Mouse (Mus musculus): ENCODE data around the gene Trp53tg5. TPM values are rescaled to one million over a fixed set of nuclear protein-coding genes. Genes with fewer than 3 reads are reported as not detected.

Gene Trp53tg5
- total RNA-seq (2022), result not detected

DNA sequence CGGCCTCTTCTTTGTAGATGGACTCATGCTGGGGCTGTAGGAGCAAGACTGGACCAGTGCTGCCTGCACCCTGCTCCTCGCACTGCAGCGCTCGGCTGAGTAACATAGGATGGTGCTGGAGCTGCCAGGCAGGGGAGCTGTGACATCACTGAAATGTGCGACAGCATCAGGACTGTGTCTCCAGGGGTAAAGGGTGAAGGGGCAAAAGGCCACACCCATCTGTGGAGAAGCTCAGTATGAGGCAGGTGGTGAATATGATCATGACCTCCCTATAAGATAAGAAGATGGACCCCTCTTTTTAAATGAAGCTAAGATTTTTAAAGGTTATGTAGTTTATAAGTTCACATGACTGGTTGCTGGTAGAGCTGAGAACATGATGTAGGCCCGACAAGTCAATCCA lies at the start of gene Trp53tg5:
Gene Trp53tg5 (minus strand): TSS at position 101 of the 400 bp plus-strand sequence.
- DNase-seq (ENCODE audit: low spot score), result no peak

GRCm38 (mm10) chr2:164522280-164522679 lies 48.8 kb upstream of the Trp53tg5 start:
- no peak for DNase-seq (ENCODE audit: low spot score)

DNA sequence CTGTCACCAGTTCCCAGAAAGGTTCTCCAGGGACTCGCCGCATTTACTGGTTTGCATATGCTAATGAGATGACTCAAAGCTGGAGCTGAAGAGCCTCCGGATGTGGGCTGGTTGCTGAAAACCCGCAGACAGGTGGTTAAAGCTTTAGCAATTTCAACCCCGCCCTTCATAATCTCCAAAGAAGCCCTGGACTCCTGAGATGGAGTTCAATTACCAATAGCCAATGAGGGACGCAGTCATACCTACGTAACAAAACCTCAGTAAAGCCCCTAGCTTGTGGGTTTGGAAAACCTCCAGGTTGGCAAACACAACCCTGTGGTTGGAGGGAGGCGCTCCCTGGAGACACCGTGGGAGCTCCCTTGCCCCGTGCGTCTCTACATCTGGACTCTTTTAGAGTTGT lies 48.3 kb upstream of the Trp53tg5 start:
- DNase-seq (ENCODE audit: low spot score), result no peak

DNA sequence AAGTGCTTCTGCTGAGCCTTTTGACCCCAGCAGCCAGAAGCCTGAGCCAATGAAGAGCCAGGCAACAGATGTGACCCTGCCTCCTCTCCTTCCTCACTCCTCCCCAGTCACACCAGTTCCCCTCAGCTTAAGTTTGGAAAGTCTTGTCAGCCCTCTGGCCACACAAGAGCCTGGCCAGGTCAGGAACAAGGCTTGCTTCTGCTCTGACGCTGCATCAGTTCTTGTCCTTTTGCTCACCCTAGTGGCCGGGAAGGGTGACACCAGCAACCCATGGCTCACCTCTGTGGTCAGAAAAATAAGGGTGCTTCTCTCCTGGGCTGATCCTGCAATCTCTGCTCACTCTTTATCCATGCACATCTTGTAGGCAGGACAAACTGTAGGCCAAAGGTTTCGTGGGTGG lies 47.3 kb upstream of the Trp53tg5 start:
- peak; percentile 45 for DNase-seq (ENCODE audit: low spot score)

- DNase-seq (ENCODE audit: low spot score), result no peak
Observed at GRCm38 (mm10) chr2:164519171-164519526, 45.6 kb upstream of the Trp53tg5 start.

- DNase-seq (ENCODE audit: low spot score), result no peak
Observed at GRCm38 (mm10) chr2:164518266-164519170, 45.0 kb upstream of the Trp53tg5 start.

DNA sequence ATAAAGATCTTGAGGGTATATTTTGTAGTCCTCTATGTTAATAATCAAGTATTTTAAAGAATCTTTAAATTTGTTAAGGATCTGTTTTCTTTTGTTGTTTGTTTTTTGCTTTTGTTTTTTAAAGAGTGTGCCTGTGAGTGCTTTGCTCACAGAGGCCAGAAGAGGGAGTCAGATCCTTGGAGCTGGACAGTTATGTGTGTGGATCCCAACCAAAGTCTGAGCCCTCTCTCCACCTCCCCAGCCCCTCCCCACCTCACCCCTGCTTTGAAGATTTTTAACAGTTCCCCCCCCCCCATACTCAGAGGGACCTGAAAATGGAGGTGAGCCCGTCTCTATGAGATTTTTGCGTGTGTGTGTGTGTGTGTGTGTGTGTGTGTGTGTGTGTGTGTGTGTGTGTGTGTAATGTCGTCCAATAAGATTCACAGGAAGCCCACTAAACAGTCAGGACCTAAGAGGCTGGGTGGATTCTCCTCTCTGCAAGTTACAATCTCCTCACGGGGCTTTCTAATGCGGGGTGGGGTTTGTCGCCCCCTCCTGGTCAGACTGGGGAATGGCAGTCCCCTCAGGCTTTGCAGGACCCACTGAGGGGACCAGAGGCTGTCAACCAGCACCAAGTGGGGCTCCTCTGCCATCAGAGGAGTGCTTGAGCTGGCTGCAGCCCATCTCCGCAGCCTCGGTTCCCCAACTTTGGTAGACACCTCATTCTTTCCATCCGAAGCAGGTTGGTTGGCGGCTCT lies 44.1 kb upstream of the Trp53tg5 start:
- DNase-seq (ENCODE audit: low spot score), result peak; percentile 54

- no peak for DNase-seq (ENCODE audit: low spot score)
Observed at GRCm38 (mm10) chr2:164516592-164516991, 43.1 kb upstream of the Trp53tg5 start.

DNA sequence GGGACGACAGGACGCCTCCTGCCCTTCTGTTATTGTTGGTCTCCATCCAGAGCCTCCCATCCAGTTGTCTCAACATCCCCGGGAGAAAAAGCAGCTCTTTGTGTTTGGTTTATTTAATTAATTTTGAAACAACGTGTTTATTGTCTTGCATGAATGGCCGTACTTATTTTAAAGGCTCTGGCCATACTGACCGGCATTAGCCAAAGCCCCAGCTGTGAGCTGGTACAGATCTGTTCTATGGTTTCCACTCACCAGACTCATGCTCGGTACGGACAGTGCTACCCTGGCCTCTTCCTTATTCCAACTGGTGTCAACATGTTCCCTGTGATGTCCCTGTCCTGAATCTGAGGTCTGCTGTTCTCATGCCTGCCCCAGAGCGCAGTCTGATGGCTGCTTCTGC lies 42.4 kb upstream of the Trp53tg5 start:
- DNase-seq (ENCODE audit: low spot score), result no peak

GRCm38 (mm10) chr2:164514916-164515315 lies 41.4 kb upstream of the Trp53tg5 start:
- DNase-seq (ENCODE audit: low spot score), result no peak

GRCm38 (mm10) chr2:164513389-164513788 lies 39.9 kb upstream of the Trp53tg5 start:
- peak; percentile 81 for DNase-seq (ENCODE audit: low spot score)

DNA sequence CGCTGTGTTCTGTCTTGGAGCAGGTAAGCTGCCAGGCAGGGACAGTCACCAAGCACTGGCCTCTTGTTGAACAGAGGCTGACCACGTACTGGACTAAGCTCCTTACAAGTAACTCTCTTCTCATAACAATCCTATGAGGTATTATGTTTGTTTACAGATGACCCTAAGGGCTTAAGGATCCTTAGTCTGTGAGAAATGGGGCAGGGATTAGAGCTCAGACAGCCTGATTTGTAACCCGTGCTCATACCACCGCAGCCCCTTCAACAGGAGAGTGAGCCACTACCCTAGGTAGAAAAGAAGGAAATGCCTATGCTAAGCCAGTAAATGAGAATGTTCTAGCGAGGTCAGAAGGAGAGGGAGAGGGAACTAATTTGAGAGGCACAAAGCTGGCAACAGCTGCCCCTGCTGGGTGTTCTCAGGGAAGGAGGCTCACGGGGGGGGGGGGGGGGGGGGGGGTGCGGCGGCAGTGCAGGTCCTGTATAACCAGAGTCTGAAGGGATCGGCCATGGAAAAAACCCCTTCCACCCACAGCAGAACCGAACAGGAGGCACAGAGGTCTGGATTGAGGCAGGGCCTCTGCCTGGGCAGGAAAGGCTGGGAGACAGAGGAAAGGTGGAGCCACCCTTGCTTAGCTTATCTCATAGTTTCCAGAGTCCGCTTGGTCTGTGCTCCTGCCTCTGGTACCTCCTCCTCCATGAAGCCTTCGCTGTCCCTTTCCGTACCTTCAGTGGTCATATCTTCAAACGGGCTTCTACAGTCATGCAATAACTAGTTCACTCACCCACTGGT lies 38.8 kb upstream of the Trp53tg5 start:
- DNase-seq (ENCODE audit: low spot score), result no peak

DNA sequence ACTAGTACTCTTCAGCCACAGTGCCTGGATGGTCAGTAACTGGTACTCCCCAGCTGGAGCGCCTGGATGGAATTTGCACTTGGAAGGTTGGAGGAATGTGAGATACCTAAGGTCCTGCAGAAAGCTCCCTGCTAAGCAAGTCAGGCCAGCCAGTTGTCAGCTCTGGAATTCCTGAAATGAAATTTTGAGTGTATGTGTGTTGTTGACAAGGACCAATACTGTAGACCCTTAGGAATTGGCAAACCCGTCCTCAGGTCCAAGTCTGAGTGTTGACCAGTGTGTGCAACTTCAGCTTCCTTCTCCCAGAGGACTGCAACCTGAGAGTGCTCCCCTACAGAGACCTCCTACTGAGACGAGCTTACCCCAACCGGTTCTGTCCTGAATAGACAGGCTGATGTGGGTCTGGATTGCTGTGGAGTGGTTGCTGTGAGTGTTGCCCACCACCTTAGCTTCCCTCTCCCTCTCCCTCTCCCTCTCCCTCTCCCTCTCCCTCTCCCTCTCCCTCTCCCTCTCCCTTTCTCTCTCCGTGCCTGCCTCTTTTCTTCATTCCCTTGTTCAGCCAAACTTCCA lies 37.2 kb upstream of the Trp53tg5 start:
- DNase-seq (ENCODE audit: low spot score), result no peak

DNA sequence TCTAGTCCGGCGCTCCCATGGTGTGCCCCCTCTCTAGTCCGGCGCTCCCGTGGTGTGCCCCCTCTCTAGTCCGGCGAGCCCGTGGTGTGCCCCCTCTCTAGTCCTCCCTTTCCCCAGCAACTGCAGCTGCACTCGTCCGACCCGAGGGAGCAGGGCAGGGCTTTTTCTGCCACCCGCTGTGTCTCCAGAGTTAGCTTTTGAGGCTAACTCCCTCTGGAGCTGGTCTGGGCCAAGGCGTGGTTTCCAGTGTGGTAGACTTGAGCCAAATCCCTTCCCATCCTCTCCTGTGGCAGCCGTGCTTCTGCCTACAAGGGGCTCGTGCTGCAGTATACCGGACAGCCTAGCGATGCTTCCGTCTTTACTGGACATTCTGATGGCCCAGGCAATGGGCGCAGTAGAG lies 34.3 kb upstream of the Trp53tg5 start:
- DNase-seq (ENCODE audit: low spot score), result no peak

GRCm38 (mm10) chr2:164505619-164506347 lies 32.3 kb upstream of the Trp53tg5 start:
- no peak for DNase-seq (ENCODE audit: low spot score)

DNA sequence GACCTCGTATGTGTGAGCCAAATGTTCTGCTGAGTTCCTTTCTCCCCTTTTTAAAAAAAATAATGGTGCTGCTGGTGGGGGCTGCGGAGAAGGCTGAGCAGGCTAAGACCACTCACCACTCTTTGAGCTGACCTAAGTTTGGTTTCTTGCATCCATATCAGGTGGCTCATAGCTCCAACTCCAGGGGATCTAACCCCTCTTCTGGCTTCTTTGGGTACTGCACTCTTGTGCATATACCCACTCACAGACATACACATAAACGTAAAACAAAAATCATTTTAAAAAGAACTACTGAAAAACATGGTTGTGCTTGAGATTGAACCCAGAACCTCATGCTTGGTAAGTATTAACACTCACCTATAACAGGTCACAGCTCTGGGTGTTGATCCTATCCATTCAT lies 31.4 kb upstream of the Trp53tg5 start:
- DNase-seq (ENCODE audit: low spot score), result no peak

- DNase-seq (ENCODE audit: low spot score), result no peak
Observed at GRCm38 (mm10) chr2:164500511-164500910, 27.0 kb upstream of the Trp53tg5 start.

DNA sequence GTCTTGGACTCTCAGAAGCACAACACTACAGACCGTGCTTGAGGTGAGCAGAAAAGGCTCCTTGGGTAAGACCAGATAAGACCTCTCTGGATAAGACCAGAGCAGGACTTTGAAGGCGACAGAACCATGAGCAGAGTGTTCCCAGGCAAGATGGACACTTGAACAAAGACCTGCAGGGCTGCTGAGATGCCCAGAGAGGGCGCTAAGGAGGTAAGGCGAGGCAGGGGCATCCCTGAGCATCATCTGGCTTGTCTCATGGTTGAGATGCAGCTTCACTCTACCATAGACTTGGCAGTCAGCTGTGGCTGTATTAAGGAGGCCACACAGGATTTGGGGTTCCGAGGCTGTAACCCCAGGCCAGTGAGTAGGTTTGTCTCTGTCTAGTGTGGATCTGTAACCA lies 25.8 kb upstream of the Trp53tg5 start:
- DNase-seq (ENCODE audit: low spot score), result no peak

DNA sequence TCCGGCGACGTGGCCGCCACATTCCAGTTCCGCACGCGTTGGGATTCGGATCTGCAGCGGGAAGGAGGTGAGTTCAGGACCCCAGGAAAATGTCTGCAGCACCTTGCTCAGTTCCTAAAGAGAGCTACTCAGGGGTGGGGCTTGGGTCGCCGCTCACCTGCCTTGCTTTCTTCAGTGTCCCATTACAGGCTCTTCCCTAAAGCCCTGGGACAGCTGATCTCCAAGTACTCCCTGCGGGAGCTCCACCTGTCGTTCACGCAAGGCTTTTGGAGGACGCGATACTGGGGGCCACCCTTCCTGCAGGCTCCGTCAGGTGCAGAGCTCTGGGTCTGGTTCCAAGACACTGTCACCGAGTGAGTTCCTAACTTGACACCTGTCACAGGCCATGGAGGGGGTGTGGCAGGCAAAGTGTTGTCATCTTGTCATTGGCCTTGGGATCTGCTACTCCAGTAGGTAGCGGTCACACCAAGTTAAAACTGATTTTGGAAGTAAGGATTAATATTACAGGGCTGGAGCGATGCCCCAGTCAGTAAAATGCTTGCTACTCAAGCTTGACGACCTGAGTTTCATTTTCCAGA lies 24.3 kb upstream of the Trp53tg5 start:
- DNase-seq (ENCODE audit: low spot score), result no peak

GRCm38 (mm10) chr2:164496847-164497690 lies 23.5 kb upstream of the Trp53tg5 start, which contains the start of gene Pigt:
TSS of gene Pigt (plus strand) at chr2:164497520.
- peak; percentile 92 for DNase-seq (ENCODE audit: low spot score)

All from heart, adult 8-10 months (tissue).